Mouse (Mus musculus) c-Kit-negative CD71-positive TER-119-positive erythroid progenitor cells, embryonic 14.5 days (primary cell): ENCODE results near the gene Sspn.

ENCODE experiments used
- DNase-seq: peaks from one replicate; pipeline ENCODE4 v3.0.0-alpha.2; 2013; ENCODE audit warnings: low read depth, low spot score

The Sspn gene

GRCm38 (mm10) chr6:145931341-145931740, at the start of gene Sspn:
Gene Sspn (plus strand): TSS chr6:145931641.
- DNase-seq, result no peak

- DNase-seq, result no peak
These were observed 48.4 kb upstream of the Sspn start for GRCm38 (mm10) chr6:145883010-145883409.

- no peak for DNase-seq
These were observed 47.8 kb upstream of the Sspn start for GRCm38 (mm10) chr6:145883668-145884067.

GRCm38 (mm10) chr6:145885069-145885468, 46.4 kb upstream of the Sspn start:
- DNase-seq, result no peak

GRCm38 (mm10) chr6:145886277-145886676, 45.2 kb upstream of the Sspn start:
- DNase-seq, result no peak

GRCm38 (mm10) chr6:145887719-145888118, 43.7 kb upstream of the Sspn start:
- DNase-seq, result no peak

- DNase-seq, result no peak
These were observed 39.5 kb upstream of the Sspn start for GRCm38 (mm10) chr6:145891951-145892350.

- no peak for DNase-seq
These were observed 38.8 kb upstream of the Sspn start for GRCm38 (mm10) chr6:145892381-145893265.

- DNase-seq, result no peak
These were observed 37.9 kb upstream of the Sspn start for GRCm38 (mm10) chr6:145893366-145894021.

- no peak for DNase-seq
These were observed 36.6 kb upstream of the Sspn start for GRCm38 (mm10) chr6:145894669-145895342.

GRCm38 (mm10) chr6:145904169-145904568, 27.3 kb upstream of the Sspn start:
- DNase-seq, result no peak

GRCm38 (mm10) chr6:145904616-145905015, 26.8 kb upstream of the Sspn start:
- DNase-seq, result no peak

GRCm38 (mm10) chr6:145906096-145906890, 25.1 kb upstream of the Sspn start:
- DNase-seq, result no peak

GRCm38 (mm10) chr6:145909943-145910342, 21.5 kb upstream of the Sspn start:
- no peak for DNase-seq

GRCm38 (mm10) chr6:145910469-145911426, 20.7 kb upstream of the Sspn start:
- DNase-seq, result no peak

GRCm38 (mm10) chr6:145912232-145912631, 19.2 kb upstream of the Sspn start:
- no peak for DNase-seq

- DNase-seq, result no peak
These were observed 16.0 kb upstream of the Sspn start for GRCm38 (mm10) chr6:145915435-145915834.

- no peak for DNase-seq
These were observed 15.0 kb upstream of the Sspn start for GRCm38 (mm10) chr6:145916401-145916800.

GRCm38 (mm10) chr6:145918236-145918635, 13.2 kb upstream of the Sspn start:
- DNase-seq, result no peak

GRCm38 (mm10) chr6:145923594-145923993, 7.8 kb upstream of the Sspn start:
- no peak for DNase-seq
